Mouse (Mus musculus) myocyte (in vitro differentiated cells): Measurements from ENCODE around the gene Cdc42se2. TPM values are rescaled to one million over a fixed set of nuclear protein-coding genes. Genes with fewer than 3 reads are reported as not detected.

Experiments used
- H3K27me3 ChIP-seq: one replicate; pipeline ENCODE4 v1.6.1; 2011; ENCODE audit not compliant: control insufficient read depth, insufficient read depth, insufficient read length
- H3K36me3 ChIP-seq: one replicate; pipeline ENCODE4 v1.6.1; 2011; ENCODE audit not compliant: control insufficient read depth, insufficient read depth
- H3K4me2 ChIP-seq: one replicate; pipeline ENCODE4 v1.6.1; 2011; ENCODE audit warnings: low read depth, control low read depth
- H3K4me3 ChIP-seq: one replicate; pipeline ENCODE4 v1.5.1; 2011; ENCODE audit warnings: mild to moderate bottlenecking, control low read depth, moderate library complexity
- H3K79me2 ChIP-seq: one replicate; pipeline ENCODE4 v1.6.1; 2011; ENCODE audit not compliant: control insufficient read depth, insufficient read depth
- H3ac ChIP-seq: one replicate; pipeline ENCODE4 v1.6.1; 2011; ENCODE audit not compliant: control insufficient read depth, insufficient read length
- CEBPB ChIP-seq: IDR thresholded peaks from 2 replicates; pipeline ENCODE4 v1.6.1; 2011; ENCODE audit warnings: mild to moderate bottlenecking, moderate library complexity; ENCODE audit not compliant: poor library complexity, insufficient read depth, severe bottlenecking
- E2F4 ChIP-seq: IDR thresholded peaks from one replicate; pipeline ENCODE4 v1.6.1; 2011; ENCODE audit warnings: mild to moderate bottlenecking, control low read depth, moderate library complexity; ENCODE audit not compliant: insufficient read depth
- MAX ChIP-seq: IDR thresholded peaks from one replicate; pipeline ENCODE4 v1.6.1; 2011; ENCODE audit warnings: low read depth, mild to moderate bottlenecking, control low read depth
- MYOD1 ChIP-seq, 3 experiments: IDR thresholded peaks; one replicate each; pipeline ENCODE4 v1.6.1; 2011; ENCODE audit warnings: control low read depth in 2 of 3, low read depth in 2 of 3, mild to moderate bottlenecking in 2 of 3, moderate library complexity in 1 of 3; ENCODE audit not compliant: insufficient read length in 2 of 3, control insufficient read depth in 1 of 3
- MYOG ChIP-seq, 3 experiments: IDR thresholded peaks; one replicate each; pipeline ENCODE4 v1.6.1; 2011; ENCODE audit warnings: control low read depth in 2 of 3, low read depth in 2 of 3, mild to moderate bottlenecking in 2 of 3; ENCODE audit not compliant: insufficient read length in 2 of 3, control insufficient read depth in 1 of 3, insufficient read depth in 1 of 3
- POLR2A ChIP-seq: IDR thresholded peaks from one replicate; pipeline ENCODE4 v1.6.1; 2011; ENCODE audit warnings: low read depth, mild to moderate bottlenecking, control low read depth, moderate library complexity; ENCODE audit not compliant: insufficient read length
- POLR2AphosphoS2 ChIP-seq: IDR thresholded peaks from one replicate; pipeline ENCODE4 v1.6.1; 2011; ENCODE audit warnings: low read depth, control low read depth; ENCODE audit not compliant: insufficient read length
- REST ChIP-seq: IDR thresholded peaks from one replicate; pipeline ENCODE4 v1.6.1; 2011; ENCODE audit warnings: mild to moderate bottlenecking, control low read depth, moderate library complexity; ENCODE audit not compliant: insufficient read depth, insufficient read length
- SRF ChIP-seq: IDR thresholded peaks from one replicate; pipeline ENCODE4 v1.6.1; 2011; ENCODE audit warnings: low read depth; ENCODE audit not compliant: control insufficient read depth, insufficient read length
- TCF12 ChIP-seq: IDR thresholded peaks from one replicate; pipeline ENCODE4 v1.6.1; 2011; ENCODE audit warnings: mild to moderate bottlenecking, control low read depth; ENCODE audit not compliant: poor library complexity, insufficient read depth, severe bottlenecking
- TCF3 ChIP-seq: IDR thresholded peaks from one replicate; pipeline ENCODE4 v1.6.1; 2011; ENCODE audit warnings: low read depth, control low read depth; ENCODE audit not compliant: insufficient read length
- USF1 ChIP-seq: IDR thresholded peaks from one replicate; pipeline ENCODE4 v1.6.1; 2011; ENCODE audit warnings: low read depth, mild to moderate bottlenecking, control low read depth, moderate library complexity
- polyA plus RNA-seq: library from polyadenylated mRNA; unstranded; fragments of >200 nt; fragmentation: generic; extraction: Trizol; gene quantifications from one replicate; pipeline ENCODE4 v1.2.1, GENCODE M21; 2012; ENCODE audit warnings: missing spikeins

Cdc42se2 gene
- polyA plus RNA-seq, 1 experiment = 51.0 TPM

DNA sequence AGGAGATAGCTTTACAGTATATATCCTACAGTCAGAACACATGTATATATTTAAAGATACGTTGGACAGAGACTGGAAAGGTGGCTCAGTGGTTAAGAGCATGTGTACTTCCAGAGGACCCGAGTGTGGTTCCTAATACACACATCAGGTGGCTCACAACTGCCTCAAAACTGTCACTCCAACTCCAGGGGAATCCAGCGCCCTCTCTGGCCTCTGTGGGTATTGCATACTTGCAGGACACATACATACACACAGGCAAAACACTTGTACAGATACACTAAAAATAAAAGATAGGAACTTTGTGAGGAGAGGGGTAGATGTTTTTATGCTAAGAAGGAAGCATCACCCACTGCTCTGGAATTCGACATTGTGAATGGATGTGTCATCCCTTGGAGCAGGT is 38.3 kb upstream of the Cdc42se2 start:
- Histone ChIP-seq H3K79me2 (no peaks in the 10 kb centered on the region), H3K36me3 (no peaks in the 10 kb centered on the region)
- TF ChIP-seq MAX (no peak), E2F4 (no peak), POLR2AphosphoS2 (no peak), POLR2A (no peak)

GRCm38 (mm10) chr11:54823467-54823866 is 36.0 kb upstream of the Cdc42se2 start:
- no peaks in the 10 kb centered on the region for H3K27me3 ChIP-seq
- no peak overlapping the region for H3K4me3 ChIP-seq
- TF ChIP-seq REST (no peak), TCF12 (no peak), SRF (no peak), E2F4 (no peak), USF1 (no peak), TCF3 (no peak), POLR2AphosphoS2 (no peak), MYOG (IDR thresholded peaks at IDR 0.05; ENCODE audit: control insufficient read depth in 1 of 3, insufficient read depth in 1 of 3, insufficient read length in 2 of 3, low read depth in 2 of 3) (peak in 1 of 3 experiments; percentile 10), POLR2A (no peak), MYOD1 (IDR thresholded peaks at IDR 0.05; ENCODE audit: control insufficient read depth in 1 of 3, insufficient read length in 2 of 3, low read depth in 2 of 3) (no peak), CEBPB (peak; percentile 31; the same call in 1 of the 2 replicates), MAX (no peak)
- no peaks in the 10 kb centered on the region for H3K79me2 ChIP-seq
- H3ac ChIP-seq = no peak overlapping the region
- no peak overlapping the region for H3K4me2 ChIP-seq
- H3K36me3 ChIP-seq = no peaks in the 10 kb centered on the region

More for the DNA sequence above, 38.3 kb upstream of the Cdc42se2 start:
- no peak overlapping the region for H3ac ChIP-seq
- H3K4me2 ChIP-seq = no peak overlapping the region
- H3K27me3 ChIP-seq = no peaks in the 10 kb centered on the region
- H3K4me3 ChIP-seq = no peak overlapping the region

GRCm38 (mm10) chr11:54819489-54819888 is 32.0 kb upstream of the Cdc42se2 start:
- Histone ChIP-seq H3K4me2 (no peak overlapping the region), H3K36me3 (no peaks in the 10 kb centered on the region), H3K4me3 (no peak overlapping the region), H3K27me3 (no peaks in the 10 kb centered on the region), H3ac (no peak overlapping the region), H3K79me2 (no peaks in the 10 kb centered on the region)
- TF ChIP-seq MYOG (IDR thresholded peaks at IDR 0.05; ENCODE audit: control insufficient read depth in 1 of 3, insufficient read depth in 1 of 3, insufficient read length in 2 of 3, low read depth in 2 of 3) = no peak
- TF ChIP-seq TCF12 = no peak
- TF ChIP-seq CEBPB = no peak
- no peak for TF ChIP-seq POLR2A
- TF ChIP-seq E2F4 = no peak
- no peak for TF ChIP-seq POLR2AphosphoS2
- TF ChIP-seq MYOD1 (IDR thresholded peaks at IDR 0.05; ENCODE audit: control insufficient read depth in 1 of 3, insufficient read length in 2 of 3, low read depth in 2 of 3) = no peak

DNA sequence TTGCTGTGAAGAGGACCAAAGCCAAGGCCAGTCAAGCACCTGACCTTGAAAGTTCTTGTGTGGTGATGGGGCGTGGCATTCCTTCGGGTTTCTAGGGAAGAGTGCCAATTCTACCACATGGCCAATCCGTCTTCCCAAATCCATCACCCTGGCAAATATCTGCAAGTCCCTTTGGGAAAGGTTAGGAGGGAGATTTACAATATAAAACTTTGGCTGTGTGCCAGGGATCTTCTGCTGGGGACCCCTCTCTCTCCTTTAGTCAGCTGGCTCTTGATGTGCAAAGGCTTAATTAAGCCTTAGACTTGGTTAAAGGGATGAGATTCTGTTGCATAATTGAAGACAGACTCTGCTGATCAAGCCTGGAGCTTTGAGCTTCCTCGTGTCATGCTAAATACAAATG is 30.0 kb upstream of the Cdc42se2 start:
- H3K36me3 ChIP-seq = no peaks in the 10 kb centered on the region
- TF ChIP-seq SRF (no peak), MYOG (IDR thresholded peaks at IDR 0.05; ENCODE audit: control insufficient read depth in 1 of 3, insufficient read depth in 1 of 3, insufficient read length in 2 of 3, low read depth in 2 of 3) (no peak), MYOD1 (IDR thresholded peaks at IDR 0.05; ENCODE audit: control insufficient read depth in 1 of 3, insufficient read length in 2 of 3, low read depth in 2 of 3) (no peak), CEBPB (no peak), TCF12 (no peak)
- no peak overlapping the region for H3K4me2 ChIP-seq
- no peaks in the 10 kb centered on the region for H3K79me2 ChIP-seq
- no peak overlapping the region for H3ac ChIP-seq
- H3K4me3 ChIP-seq = no peak overlapping the region
- H3K27me3 ChIP-seq = no peaks in the 10 kb centered on the region

GRCm38 (mm10) chr11:54815659-54816058 is 28.2 kb upstream of the Cdc42se2 start:
- Histone ChIP-seq H3K27me3 (no peaks in the 10 kb centered on the region), H3K36me3 (no peaks in the 10 kb centered on the region), H3K79me2 (no peaks in the 10 kb centered on the region), H3K4me3 (no peak overlapping the region), H3ac (no peak overlapping the region), H3K4me2 (no peak overlapping the region)
- TF ChIP-seq POLR2AphosphoS2 (no peak), E2F4 (no peak), MYOG (IDR thresholded peaks at IDR 0.05; ENCODE audit: control insufficient read depth in 1 of 3, insufficient read depth in 1 of 3, insufficient read length in 2 of 3, low read depth in 2 of 3) (no peak), SRF (no peak), TCF12 (no peak), MYOD1 (IDR thresholded peaks at IDR 0.05; ENCODE audit: control insufficient read depth in 1 of 3, insufficient read length in 2 of 3, low read depth in 2 of 3) (no peak), REST (no peak), TCF3 (no peak), MAX (no peak)
